Mouse (Mus musculus) lung, embryonic 16.5 days (tissue): ENCODE results near the gene Rhot2. TPM values are rescaled to one million over a fixed set of nuclear protein-coding genes. Genes with fewer than 3 reads are reported as not detected.

Source experiments
- ATAC-seq: fragments of 200-750 bp; cut with Nextera tagmentation; 2 replicates; pipeline ENCODE4 v1.8.0; 2017; ENCODE audit warnings: low read depth, mild to moderate bottlenecking, moderate library complexity
- H3K27ac ChIP-seq: fragments of 300-500 bp; sonication (generic); 2 replicates; pipeline ENCODE4 v1.5.1; 2014; ENCODE audit warnings: mild to moderate bottlenecking, control low read depth, low read length
- H3K27me3 ChIP-seq: fragments of 300-500 bp; sonication (generic); 2 replicates; pipeline ENCODE4 v1.6.1; 2014; ENCODE audit warnings: low read depth, low read length, mixed read lengths; ENCODE audit not compliant: control insufficient read depth, insufficient read depth
- H3K36me3 ChIP-seq: fragments of 300-500 bp; sonication (generic); 2 replicates; pipeline ENCODE4 v1.6.1; 2014; ENCODE audit warnings: low read length; ENCODE audit not compliant: control insufficient read depth, insufficient read depth
- H3K4me1 ChIP-seq: fragments of 300-500 bp; sonication (generic); replicated peaks from 2 replicates; pipeline ENCODE4 v1.6.1; 2014; ENCODE audit warnings: low read length, mixed read lengths; ENCODE audit not compliant: control insufficient read depth, insufficient read depth
- H3K4me2 ChIP-seq: fragments of 300-500 bp; sonication (generic); 2 replicates; pipeline ENCODE4 v1.6.1; 2014; ENCODE audit warnings: low read depth, low read length, control low read depth
- H3K4me3 ChIP-seq: fragments of 300-500 bp; sonication (generic); 2 replicates; pipeline ENCODE4 v1.5.1; 2014; ENCODE audit warnings: mild to moderate bottlenecking, low read length, control low read depth
- H3K9ac ChIP-seq: fragments of 300-500 bp; sonication (generic); 2 replicates; pipeline ENCODE4 v1.6.1; 2014; ENCODE audit warnings: low read length, control low read depth
- H3K9me3 ChIP-seq: fragments of 300-500 bp; sonication (generic); 2 replicates; pipeline ENCODE4 v1.6.1; 2016; ENCODE audit warnings: low read length; ENCODE audit not compliant: control insufficient read depth
- WGBS: fragments of 180-500 bp; shearing (Covaris S2); extraction: QIAGEN DNeasy Blood & Tissue Kit; methylation state at CpG from one replicate; pipeline ENCODE4 v1.1.7; 2014; 5-methylcytosine and 5-hydroxymethylcytosine counted together
- polyA plus RNA-seq: library from polyadenylated mRNA; unstranded; fragments of >200 nt; fragmentation: Nextera tagmentation; extraction: Ambion mirVana; gene quantifications from 2 replicates; pipeline ENCODE4 v1.2.1, GENCODE M21; 2015

The Rhot2 gene
- 18.3 and 18.6 TPM in 2 replicates for polyA plus RNA-seq

DNA sequence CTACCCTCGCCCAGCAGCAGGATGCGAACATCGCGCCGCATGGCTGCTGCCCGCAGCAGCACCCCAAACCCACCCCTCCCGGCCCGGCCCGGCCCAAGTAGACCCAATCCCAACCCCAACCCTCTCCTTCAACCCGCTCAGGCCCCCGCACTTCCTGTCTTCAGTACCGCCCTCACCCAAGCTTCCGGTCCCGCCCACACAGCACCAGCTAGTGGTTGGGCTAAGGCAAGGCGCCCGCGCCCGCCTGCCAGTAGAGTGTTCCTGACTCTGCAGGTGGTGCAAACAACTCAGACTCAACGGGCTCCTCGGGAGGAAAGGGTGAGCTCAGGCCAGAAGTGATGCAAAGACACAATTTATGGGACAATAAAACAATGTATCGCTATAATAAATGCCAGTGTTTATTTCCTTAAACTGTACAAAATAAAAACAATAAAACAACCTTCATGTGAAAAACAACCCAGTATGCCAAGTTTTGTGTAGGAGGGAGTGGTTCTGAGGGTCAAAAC, at the start of gene Rhot2:
TSS of gene Rhot2 (minus strand) at position 456 of the 506 bp plus-strand sequence.
- Histone ChIP-seq H3K9me3 (no peaks in the 10 kb centered on the region), H3K27ac (peak within 1 kb of the TSS; percentile 67), H3K4me2 (peak within 1 kb of the TSS; percentile 87), H3K9ac (peak within 1 kb of the TSS; percentile 76), H3K27me3 (no peaks in the 10 kb centered on the region), H3K36me3 (peaks cover 27% of the 10 kb centered on the region), H3K4me1 (peaks cover 12% of the 10 kb centered on the region), H3K4me3 (peak within 1 kb of the TSS; percentile 81)
- WGBS: under 1% methylated on average over 21 of the region's 21 CpGs
- ATAC-seq: peak; percentile 97

- Histone ChIP-seq H3K9me3 (no peaks in the 10 kb centered on the region), H3K36me3 (no peaks in the 10 kb centered on the region), H3K9ac (no peak overlapping the region), H3K4me3 (no peak overlapping the region), H3K4me2 (no peak overlapping the region), H3K4me1 (no peaks in the 10 kb centered on the region), H3K27ac (no peak overlapping the region), H3K27me3 (no peaks in the 10 kb centered on the region)
- peak; percentile 78; the same call in 1 of the 2 replicates for ATAC-seq
- 30% methylated on average over 2 of the region's 2 CpGs for WGBS
Measured at GRCm38 (mm10) chr17:25893975-25894617, 49.4 kb upstream of the Rhot2 start.

- H3K27ac ChIP-seq: no peak overlapping the region
- no peaks in the 10 kb centered on the region for H3K9me3 ChIP-seq
- no peak overlapping the region for H3K4me2 ChIP-seq
- 90% methylated on average over 3 of the region's 3 CpGs for WGBS
- H3K4me1 ChIP-seq: no peaks in the 10 kb centered on the region; the same call in 1 of the 2 replicates
- ATAC-seq: no peak
- peaks cover 5% of the 10 kb centered on the region; the same call in 1 of the 2 replicates for H3K36me3 ChIP-seq
- H3K9ac ChIP-seq: no peak overlapping the region
- no peak overlapping the region for H3K4me3 ChIP-seq
- no peaks in the 10 kb centered on the region for H3K27me3 ChIP-seq
Measured at GRCm38 (mm10) chr17:25888837-25889236, 44.2 kb upstream of the Rhot2 start.

GRCm38 (mm10) chr17:25887467-25887866, 42.8 kb upstream of the Rhot2 start:
- H3K27me3 ChIP-seq: no peaks in the 10 kb centered on the region
- no peak overlapping the region for H3K9ac ChIP-seq
- H3K36me3 ChIP-seq: peaks cover 11% of the 10 kb centered on the region; the same call in 1 of the 2 replicates
- H3K4me1 ChIP-seq: no peaks in the 10 kb centered on the region; the same call in 1 of the 2 replicates
- H3K27ac ChIP-seq: 0 out of 2 replicates have a peak overlapping the region, but pooled peaks have one; percentile 12
- H3K4me3 ChIP-seq: no peak overlapping the region
- H3K4me2 ChIP-seq: no peak overlapping the region
- 58% methylated on average over 10 of the region's 10 CpGs for WGBS
- peak; percentile 51 for ATAC-seq
- no peaks in the 10 kb centered on the region for H3K9me3 ChIP-seq

DNA sequence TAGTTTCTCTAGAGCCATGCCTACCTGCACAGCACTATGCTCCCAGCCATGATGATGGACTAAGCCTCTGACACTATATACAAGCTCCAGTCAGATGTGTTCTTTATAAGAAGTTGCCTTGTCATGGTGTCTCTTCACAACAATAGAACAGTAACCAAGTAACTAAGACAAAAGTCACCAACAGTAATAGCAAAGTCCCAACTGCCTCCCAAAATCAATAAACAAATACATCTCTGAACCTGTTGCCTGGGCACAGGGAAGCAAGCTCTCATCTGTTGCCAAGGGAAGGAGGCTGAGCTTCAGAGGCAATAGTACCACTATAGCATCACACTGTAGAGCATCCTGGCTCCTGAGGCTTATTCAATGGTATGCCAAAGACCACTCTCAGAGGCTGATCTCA, 42.2 kb upstream of the Rhot2 start:
- ATAC-seq: no peak
- Histone ChIP-seq H3K9me3 (no peaks in the 10 kb centered on the region), H3K36me3 (peaks cover 12% of the 10 kb centered on the region; the same call in 1 of the 2 replicates), H3K27me3 (no peaks in the 10 kb centered on the region), H3K27ac (no peak overlapping the region), H3K9ac (no peak overlapping the region), H3K4me3 (no peak overlapping the region), H3K4me2 (no peak overlapping the region), H3K4me1 (no peaks in the 10 kb centered on the region; the same call in 1 of the 2 replicates)

- WGBS: 76% methylated on average over 4 of the region's 4 CpGs
- Histone ChIP-seq H3K36me3 (peaks cover 12% of the 10 kb centered on the region; the same call in 1 of the 2 replicates), H3K27ac (no peak overlapping the region), H3K4me1 (no peaks in the 10 kb centered on the region; the same call in 1 of the 2 replicates), H3K4me2 (no peak overlapping the region), H3K9ac (no peak overlapping the region), H3K4me3 (no peak overlapping the region), H3K9me3 (no peaks in the 10 kb centered on the region), H3K27me3 (no peaks in the 10 kb centered on the region)
- no peak for ATAC-seq
Measured at GRCm38 (mm10) chr17:25885636-25886035, 41.0 kb upstream of the Rhot2 start.

- Histone ChIP-seq H3K4me1 (no peaks in the 10 kb centered on the region; the same call in 1 of the 2 replicates), H3K36me3 (peaks cover 14% of the 10 kb centered on the region; the same call in 1 of the 2 replicates), H3K4me2 (no peak overlapping the region), H3K4me3 (no peak overlapping the region), H3K9me3 (no peaks in the 10 kb centered on the region), H3K9ac (no peak overlapping the region), H3K27ac (no peak overlapping the region), H3K27me3 (no peaks in the 10 kb centered on the region)
- no peak for ATAC-seq
- 90% methylated on average over 3 of the region's 3 CpGs for WGBS
Measured at GRCm38 (mm10) chr17:25883824-25884223, 39.2 kb upstream of the Rhot2 start.

DNA sequence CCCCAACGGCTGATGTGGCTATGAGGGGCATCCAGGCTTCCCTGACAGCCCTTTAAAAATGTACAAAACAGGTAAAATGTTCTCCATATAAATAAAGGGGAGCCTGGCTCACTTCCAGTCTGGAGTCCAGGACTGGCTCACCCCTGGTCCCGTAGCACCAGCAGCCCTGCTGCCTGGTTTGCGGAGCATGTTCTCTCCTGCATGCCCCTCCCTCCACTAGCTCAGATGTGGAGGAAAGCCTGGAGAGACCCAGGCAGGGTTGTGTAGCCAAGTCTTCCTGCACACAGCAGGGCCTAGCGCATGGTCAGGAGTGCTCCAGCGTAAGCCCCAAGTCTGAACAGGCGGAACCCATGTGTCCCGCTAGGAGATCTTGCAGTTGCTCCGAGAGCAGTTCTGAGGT, 38.6 kb upstream of the Rhot2 start:
- WGBS: 88% methylated on average over 8 of the region's 8 CpGs
- no peak for ATAC-seq
- Histone ChIP-seq H3K9me3 (no peaks in the 10 kb centered on the region), H3K4me1 (no peaks in the 10 kb centered on the region; the same call in 1 of the 2 replicates), H3K27ac (no peak overlapping the region), H3K4me3 (no peak overlapping the region), H3K27me3 (no peaks in the 10 kb centered on the region), H3K9ac (no peak overlapping the region), H3K4me2 (no peak overlapping the region), H3K36me3 (peaks cover 12% of the 10 kb centered on the region; the same call in 1 of the 2 replicates)

- Histone ChIP-seq H3K4me1 (no peaks in the 10 kb centered on the region), H3K4me3 (no peak overlapping the region), H3K9me3 (no peaks in the 10 kb centered on the region), H3K27ac (no peak overlapping the region), H3K36me3 (peaks cover 12% of the 10 kb centered on the region; the same call in 1 of the 2 replicates), H3K4me2 (no peak overlapping the region), H3K9ac (no peak overlapping the region), H3K27me3 (no peaks in the 10 kb centered on the region)
- no peak for ATAC-seq
- WGBS: 45% methylated on average over 5 of the region's 5 CpGs
Measured at GRCm38 (mm10) chr17:25882306-25882705, 37.7 kb upstream of the Rhot2 start.
